Mouse (Mus musculus) G1E (cell line): ENCODE results near the gene Rpl19.

Source experiments
- CTCF ChIP-seq: IDR thresholded peaks from 2 replicates; pipeline ENCODE4 v1.5.1; 2012; ENCODE audit warnings: low read depth, low read length, inconsistent platforms, mixed read lengths
- GATA1 ChIP-seq: IDR thresholded peaks from 2 replicates; pipeline ENCODE4 v1.6.1; 2012; ENCODE audit warnings: borderline replicate concordance, low read length, inconsistent platforms, mixed read lengths
- POLR2AphosphoS5 ChIP-seq: IDR thresholded peaks from 2 replicates; pipeline ENCODE4 v1.6.1; 2012; ENCODE audit warnings: low read depth, low read length, inconsistent platforms; ENCODE audit not compliant: insufficient replicate concordance
- TAL1 ChIP-seq: conservative IDR thresholded peaks from 2 replicates; pipeline ENCODE4 v1.6.1; 2012; ENCODE audit warnings: low read depth, low read length, inconsistent platforms, mixed read lengths

GRCm38 (mm10) chr11:98057466-98057865 is 31.0 kb downstream of the Rpl19 start:
- TF ChIP-seq GATA1 (no peak), CTCF (no peak), POLR2AphosphoS5 (no peak), TAL1 (no peak)
